Mouse (Mus musculus): ENCODE measurements around the gene Iqcb1.
"Not testable (repeated sequence)": the region's sequence is repeated elsewhere in the genome, so short reads cannot be mapped to it uniquely, and the experiment has no call there.

The Iqcb1 gene

DNA sequence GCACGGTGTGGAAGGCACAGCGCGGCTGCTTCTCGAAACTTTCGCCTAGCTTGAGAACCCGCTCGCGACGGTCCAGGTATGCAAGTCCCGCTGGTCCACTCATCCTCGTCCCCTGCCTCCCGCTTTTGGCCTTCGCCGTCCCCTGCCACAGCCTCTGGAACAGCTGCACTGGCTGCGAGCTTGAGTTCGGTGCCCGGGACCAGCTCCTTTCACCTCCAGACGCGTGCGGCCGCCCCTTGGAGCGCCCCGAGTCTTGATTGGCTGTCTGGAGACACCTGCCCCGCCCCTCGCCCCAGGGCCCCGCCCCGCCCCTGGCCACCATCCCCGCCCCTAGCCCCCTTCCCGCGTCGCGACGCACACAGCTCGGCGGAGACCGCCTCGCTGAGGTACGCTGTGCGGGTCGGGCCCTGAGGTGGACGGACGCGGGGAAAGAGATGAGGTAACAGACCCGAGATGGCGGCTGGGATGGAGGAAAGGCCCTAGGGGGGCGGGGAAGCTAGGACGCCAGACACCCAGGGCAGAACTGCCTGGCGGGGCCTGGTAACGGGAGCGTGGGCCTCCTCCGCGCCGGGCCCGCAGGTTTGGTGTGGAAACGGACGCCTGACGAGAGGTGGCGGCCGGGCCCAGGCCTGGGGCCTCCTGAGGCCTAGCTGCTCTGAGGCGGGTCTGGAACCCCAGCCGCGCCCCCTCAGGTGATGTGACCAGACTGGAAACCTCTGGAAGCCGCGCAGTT lies at the start of gene Iqcb1:
Iqcb1 (plus strand) TSS at position 332 of the 733 bp plus-strand sequence.
- peak; percentile 81 for DNase-seq (ENCODE audit: extremely low read depth, insufficient read length, low spot score)

GRCm38 (mm10) chr16:36784146-36784545 lies 44.0 kb upstream of the Iqcb1 start:
- no peak for DNase-seq (ENCODE audit: extremely low read depth, insufficient read length, low spot score)

GRCm38 (mm10) chr16:36784594-36785313 lies 43.4 kb upstream of the Iqcb1 start, which contains the start of gene Slc15a2:
Slc15a2 (minus strand) TSS chr16:36784962.
- DNase-seq (ENCODE audit: extremely low read depth, insufficient read length, low spot score), result no peak

- no peak for DNase-seq (ENCODE audit: extremely low read depth, insufficient read length, low spot score)
Observed at GRCm38 (mm10) chr16:36786466-36786865, 41.7 kb upstream of the Iqcb1 start.

- no peak for DNase-seq (ENCODE audit: extremely low read depth, insufficient read length, low spot score)
Observed at GRCm38 (mm10) chr16:36790166-36790565, 38.0 kb upstream of the Iqcb1 start.

GRCm38 (mm10) chr16:36794976-36795375 lies 33.2 kb upstream of the Iqcb1 start:
- DNase-seq (ENCODE audit: extremely low read depth, insufficient read length, low spot score), result no peak

- DNase-seq (ENCODE audit: extremely low read depth, insufficient read length, low spot score), result no peak
Observed at GRCm38 (mm10) chr16:36798334-36798733, 29.9 kb upstream of the Iqcb1 start.

DNA sequence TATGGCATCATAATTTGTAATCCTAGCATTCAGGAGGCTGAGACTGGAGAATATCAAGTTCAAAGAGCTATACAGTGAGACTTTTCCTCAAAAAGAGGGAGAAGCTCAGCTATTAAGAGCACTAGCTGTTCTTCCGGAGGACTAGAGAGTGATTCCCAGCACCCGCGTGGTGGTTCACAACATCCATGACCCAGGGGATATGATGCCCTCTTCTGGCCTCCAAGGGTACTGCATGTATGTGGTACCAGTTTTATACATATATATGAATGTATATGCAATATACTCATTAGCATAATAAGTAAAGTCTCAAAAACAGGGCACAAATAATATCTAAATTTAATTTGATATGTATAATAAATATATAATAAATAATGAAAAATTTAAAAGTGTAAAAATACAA lies 25.8 kb upstream of the Iqcb1 start:
- DNase-seq (ENCODE audit: extremely low read depth, insufficient read length, low spot score), result no peak

GRCm38 (mm10) chr16:36808616-36809015 lies 19.6 kb upstream of the Iqcb1 start:
- DNase-seq (ENCODE audit: extremely low read depth, insufficient read length, low spot score), result no peak

- no peak for DNase-seq (ENCODE audit: extremely low read depth, insufficient read length, low spot score)
Observed at GRCm38 (mm10) chr16:36813680-36814079, 14.5 kb upstream of the Iqcb1 start.

DNA sequence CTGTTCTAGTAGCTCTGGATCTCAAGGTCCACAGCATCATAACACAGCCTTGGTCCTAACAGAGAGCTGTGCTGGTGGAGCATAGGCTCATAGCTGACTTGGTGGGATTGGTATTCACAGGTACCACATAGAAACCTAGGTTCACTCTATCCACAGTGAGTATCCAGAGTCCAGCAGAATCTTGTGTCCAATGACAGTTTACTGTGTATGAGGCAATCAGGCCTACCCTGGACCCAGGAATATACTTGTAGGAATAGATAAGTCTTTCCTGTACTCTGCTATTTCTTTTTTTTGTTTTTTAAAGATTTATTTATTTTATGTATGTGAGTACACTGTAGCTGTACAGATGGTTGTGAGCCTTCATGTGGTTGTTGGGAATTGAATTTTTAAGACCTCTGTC lies 11.3 kb upstream of the Iqcb1 start:
- DNase-seq (ENCODE audit: extremely low read depth, insufficient read length, low spot score), result no peak

DNA sequence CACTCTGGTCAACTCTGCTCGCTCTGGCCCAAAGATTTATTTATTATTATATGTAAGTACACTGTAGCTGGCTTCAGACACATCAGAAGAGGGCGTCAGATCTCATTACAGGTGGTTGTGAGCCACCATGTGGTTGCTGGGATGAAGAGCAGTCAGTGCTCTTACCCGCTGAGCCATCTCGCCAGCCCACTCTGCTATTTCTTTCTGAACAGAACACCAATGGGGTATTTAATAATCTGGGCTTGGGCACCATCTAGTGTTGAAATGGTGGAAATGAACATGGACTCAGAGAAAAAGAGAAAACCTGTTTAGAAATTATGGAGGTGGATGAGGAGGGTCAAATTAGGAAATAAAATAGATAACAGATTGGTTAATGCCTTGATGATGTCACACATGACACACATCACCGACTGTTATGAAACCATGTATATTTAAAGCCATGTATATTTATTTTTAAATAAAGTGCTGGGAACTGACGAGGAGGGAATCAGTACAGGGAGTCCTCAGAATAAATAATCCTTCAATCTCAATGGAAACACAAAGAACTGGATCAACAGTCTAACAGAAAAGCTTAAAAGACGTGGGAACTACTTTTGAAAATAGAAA lies 10.8 kb upstream of the Iqcb1 start:
- DNase-seq (ENCODE audit: extremely low read depth, insufficient read length, low spot score), result peak; percentile 60

GRCm38 (mm10) chr16:36820016-36820415 lies 8.2 kb upstream of the Iqcb1 start:
- no peak for DNase-seq (ENCODE audit: extremely low read depth, insufficient read length, low spot score)

- no peak for DNase-seq (ENCODE audit: extremely low read depth, insufficient read length, low spot score)
Observed at GRCm38 (mm10) chr16:36820747-36821146, 7.4 kb upstream of the Iqcb1 start.

DNA sequence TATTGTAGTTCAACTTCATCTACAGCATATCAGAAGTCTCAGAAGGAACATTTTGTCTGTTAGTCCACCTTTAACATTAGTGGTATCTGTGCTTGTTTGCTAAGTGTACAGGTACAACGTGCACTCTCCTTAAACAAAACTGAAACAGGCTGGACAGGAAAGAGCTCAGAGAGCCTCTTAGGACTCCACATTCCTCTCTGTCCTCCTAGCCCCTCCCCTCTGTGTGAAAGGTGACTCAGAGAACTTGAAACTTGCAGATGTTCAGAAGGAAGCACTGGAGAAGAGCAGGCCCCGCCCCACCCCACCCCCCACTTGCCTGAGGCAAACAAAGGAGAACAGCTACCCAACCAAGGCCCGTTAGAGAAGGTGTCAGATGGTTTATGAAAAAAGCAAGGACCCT lies 6.7 kb upstream of the Iqcb1 start:
- peak; percentile 64 for DNase-seq (ENCODE audit: extremely low read depth, insufficient read length, low spot score)

DNA sequence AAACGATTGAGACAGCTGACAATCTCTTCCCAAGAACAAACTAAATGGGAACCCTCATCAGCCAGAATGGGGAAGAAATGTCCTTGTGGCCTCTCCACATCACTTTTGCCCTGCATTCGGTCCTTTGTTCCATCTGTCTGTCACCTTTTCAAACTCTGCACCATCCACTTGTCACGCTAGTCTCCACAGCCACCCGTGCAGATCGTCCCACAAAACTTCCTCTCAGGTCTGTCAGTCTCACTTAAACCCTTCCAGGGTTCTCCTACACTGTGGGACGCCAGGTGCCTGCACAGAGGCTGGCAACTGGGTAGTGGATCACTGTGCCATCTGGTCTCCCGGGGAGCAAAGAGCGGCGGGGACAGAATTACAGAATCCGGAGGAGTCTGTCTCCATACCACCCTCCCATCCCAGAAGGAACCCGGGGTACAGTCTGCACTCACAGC lies 553 bp upstream of the Iqcb1 start:
- no peak for DNase-seq (ENCODE audit: extremely low read depth, insufficient read length, low spot score)

DNA sequence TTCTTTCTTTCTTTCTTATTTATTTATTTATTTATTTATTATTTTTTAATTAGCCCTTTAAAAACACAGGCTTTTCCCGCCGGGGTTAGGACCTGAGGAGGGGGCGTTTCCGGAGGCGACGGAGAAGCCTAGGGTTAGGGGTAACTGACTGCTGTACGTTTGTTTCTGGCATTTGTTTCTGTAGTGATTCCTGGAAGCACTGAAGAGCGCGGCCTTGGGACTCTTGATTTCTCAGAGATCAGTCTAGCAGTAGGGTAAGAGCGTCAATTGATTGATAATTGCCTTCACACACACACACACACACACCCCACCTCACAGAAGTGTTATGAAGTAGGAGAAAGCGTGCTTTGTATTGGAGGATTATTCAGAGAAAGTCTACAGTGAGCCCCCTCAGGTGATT lies 635 bp downstream of the Iqcb1 start:
- no peak for DNase-seq (ENCODE audit: extremely low read depth, insufficient read length, low spot score)

GRCm38 (mm10) chr16:36846894-36847293 lies 18.7 kb downstream of the Iqcb1 start:
- not testable (repeated sequence) for DNase-seq (ENCODE audit: extremely low read depth, insufficient read length, low spot score)

DNA sequence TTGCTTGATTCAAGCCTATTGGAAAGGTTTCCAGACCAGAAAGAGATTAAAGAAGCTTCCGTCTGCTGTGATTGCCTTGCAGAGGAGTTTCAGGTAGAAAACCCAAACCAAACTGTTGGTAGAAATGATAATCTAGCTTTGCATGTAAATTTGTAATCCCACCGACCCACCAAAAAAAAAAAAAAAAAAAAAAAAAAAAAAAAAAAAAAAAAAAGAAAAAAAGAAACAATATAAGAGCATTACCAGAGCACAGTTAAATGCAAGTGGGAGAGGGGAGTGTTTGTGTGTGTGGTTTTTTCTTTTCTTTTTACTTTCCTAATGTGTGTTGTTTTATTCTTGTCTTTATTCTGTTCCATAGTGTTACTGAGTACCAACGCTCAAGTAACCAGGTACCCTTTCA lies 23.0 kb downstream of the Iqcb1 start:
- no peak for DNase-seq (ENCODE audit: extremely low read depth, insufficient read length, low spot score)

- no peak for DNase-seq (ENCODE audit: extremely low read depth, insufficient read length, low spot score)
Observed at GRCm38 (mm10) chr16:36863585-36863984, 35.4 kb downstream of the Iqcb1 start.

- DNase-seq (ENCODE audit: extremely low read depth, insufficient read length, low spot score), result no peak
Observed at GRCm38 (mm10) chr16:36869442-36869841, 41.3 kb downstream of the Iqcb1 start.

All from 3134 (cell line).